Mouse (Mus musculus): ENCODE measurements around the gene F3.

Gene F3

DNA sequence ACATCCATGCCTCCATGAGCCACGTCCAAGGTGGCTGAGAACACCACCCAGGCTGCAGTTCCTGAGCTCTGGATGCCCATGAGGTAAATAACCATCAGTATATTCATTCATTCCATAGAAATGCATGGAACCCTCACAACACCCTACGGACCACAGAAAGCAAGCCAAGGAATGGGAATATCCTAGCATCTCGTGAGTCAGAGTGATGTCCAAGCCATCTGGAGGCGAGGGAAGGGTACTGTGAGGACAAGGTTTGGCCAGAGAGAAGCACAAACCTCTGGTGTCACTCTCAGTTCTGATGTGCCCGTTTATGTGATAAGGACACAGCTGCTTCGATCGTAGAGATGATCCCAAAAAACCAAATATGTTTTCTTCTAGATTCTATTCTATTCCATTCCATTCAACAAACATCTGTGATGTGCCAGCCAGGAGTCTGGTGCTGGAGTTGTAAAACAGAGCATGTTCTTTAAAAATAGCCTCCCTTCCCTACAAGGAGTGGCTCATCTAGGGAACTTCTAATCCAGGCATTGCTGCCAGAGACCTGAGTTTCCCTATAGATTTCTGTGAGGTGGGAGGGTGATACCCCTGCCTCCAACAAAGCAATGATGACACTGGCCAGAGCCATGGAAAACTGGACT lies 12.3 kb upstream of the F3 start:
- DNase-seq, result no peak

DNA sequence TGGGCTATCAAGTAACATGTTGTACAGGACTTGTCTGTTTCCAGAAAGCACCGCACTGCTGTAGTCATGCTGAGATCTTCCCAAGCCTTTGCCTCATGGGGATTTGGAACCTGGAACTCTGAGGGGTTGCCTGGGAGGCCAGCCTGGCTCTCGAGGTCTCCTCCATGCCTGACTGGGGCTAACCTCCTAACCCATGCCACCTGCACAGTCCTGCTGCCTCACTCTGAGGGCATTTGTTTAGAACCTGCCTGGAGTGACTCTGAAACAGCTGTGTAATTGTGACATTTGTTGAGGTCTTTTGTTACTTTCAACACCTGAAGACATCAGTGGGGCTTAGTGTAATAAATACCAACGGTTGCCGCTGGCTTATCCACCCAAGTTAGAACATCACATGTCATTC lies 11.1 kb upstream of the F3 start:
- no peak for DNase-seq

DNA sequence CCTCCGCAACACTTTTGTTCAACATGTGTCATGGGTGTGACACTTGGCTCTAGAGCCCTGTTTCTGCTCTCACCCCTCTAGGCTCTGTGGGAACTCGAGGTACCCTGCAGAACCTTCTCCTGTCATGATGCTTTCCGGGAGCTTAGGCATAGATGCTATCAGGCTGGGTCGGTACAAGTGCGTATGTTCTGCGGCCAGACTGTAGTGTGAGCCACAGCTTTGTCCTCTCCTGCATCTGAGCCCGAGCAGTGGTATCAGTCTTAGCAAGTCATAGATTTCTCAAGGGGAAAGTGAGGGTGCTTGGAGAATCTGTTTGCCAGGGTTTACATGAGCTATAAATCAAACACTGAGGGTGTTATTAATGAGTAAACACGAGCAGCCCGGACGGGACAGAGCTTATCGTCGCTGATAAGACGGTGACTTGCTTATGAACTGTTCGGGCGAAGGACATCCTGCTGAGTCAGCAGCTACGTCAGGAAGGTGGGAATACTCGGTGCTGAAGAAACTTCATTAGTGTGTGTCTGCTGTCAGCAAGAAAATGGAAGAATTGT lies 10.1 kb upstream of the F3 start:
- peak in 1 of 2 experiments; percentile 13 for DNase-seq

DNA sequence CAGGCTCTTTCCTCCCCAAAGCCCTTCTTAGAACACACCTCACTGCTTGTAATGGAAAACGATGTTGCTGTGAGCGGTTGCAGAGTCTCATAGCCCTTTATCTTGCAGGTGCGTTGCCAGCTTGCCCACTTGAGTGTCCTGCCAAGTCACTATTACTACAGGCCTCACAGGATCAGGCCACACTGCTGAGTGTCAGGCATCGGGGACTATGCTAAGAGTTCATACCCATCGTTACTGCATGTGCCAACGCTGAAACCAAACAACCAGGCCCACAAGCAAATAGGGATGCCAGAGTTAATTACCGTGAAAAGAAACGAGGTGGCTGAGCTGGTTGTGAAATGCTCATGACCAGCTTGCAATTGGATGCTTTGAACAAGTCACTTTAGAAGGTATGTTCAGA lies 9.5 kb upstream of the F3 start:
- no peak for DNase-seq

DNA sequence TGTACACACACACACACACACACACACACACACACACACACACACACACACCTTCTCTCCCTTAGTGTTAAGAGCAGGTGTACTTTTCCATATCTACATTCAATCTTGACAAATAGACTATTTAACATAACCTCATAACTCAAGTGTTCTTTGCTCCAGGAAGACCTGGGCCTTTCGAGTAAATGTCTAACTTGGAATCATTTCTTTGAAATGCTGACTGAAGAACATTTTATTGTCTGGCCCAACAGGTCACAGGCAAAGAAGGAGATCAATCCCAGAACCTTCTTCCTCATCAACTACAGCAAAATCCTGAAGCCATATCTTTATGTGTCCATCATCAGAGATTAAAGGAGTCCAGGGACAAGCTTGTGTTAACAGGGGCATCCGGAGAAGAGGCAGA lies 8.9 kb upstream of the F3 start:
- no peak for DNase-seq

DNA sequence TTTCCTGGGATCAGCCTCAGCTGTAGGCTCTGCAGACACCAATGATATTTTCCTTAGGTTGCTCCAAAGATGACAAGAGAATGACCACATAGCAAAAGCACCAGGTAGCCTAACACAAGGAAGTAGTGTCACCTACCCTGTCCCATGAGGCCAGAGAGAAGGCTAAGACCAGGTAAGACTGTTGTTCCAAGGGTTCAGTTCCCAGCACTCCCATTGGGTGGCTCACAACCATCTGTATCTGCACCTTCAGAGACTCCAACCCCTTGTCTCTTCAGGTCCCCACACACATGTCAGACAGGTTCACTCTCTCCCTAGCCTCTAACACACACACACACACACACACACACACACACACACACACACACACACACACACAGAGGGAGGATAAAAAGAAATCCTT lies 8.0 kb upstream of the F3 start:
- DNase-seq, result no peak

DNA sequence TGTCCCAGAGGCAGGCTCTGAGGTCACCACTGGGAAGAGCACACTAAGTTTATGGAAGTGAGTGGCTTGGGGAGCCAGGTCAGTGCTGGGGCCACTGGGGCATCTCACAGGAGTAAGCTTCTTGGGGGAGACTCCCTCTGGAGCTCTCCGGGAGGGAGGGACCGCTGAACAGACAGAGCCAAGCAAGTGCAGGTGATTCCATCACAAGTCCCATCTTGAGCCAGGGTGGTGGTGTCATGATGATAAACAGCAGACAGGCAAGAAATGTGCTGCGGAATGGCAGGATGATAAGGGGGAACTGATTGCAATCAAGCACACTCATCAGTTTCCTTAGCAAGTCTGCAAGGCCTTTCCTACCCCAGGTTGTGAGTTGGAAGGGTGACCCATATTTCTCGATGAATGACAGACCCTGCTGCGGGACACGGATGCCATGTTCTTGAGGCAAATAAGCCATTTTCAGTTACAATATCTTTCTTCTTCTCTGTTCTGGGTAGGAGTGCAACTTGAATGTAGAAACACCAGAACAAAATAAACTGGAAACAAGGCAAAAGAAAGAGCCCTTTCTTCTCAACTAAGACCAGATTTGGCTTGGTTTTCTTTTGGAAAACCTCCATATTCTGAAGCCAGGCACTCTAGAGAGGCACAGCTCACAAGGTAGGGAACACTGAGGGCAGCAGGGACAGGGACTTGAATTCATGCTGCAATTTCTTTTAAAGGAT lies 7.4 kb upstream of the F3 start:
- DNase-seq, result no peak

DNA sequence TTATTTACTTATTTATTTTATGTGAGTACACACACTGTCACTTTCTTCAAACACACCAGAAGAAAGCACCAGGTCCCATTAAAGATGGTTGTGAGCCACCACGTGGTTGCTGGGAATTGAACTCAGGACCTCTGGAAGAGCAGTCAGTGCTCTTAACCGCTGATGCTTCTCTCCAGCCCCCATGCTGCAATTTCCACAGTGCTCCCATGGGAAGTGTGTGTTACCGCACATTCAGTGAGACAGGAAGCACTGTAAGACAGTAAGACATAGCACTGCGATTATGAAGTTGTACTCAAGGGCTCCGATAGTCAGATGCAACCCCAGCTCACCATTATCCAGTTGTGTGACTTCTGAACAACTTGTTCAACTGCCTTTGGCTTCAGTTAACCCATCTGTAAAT lies 6.9 kb upstream of the F3 start:
- no peak for DNase-seq

DNA sequence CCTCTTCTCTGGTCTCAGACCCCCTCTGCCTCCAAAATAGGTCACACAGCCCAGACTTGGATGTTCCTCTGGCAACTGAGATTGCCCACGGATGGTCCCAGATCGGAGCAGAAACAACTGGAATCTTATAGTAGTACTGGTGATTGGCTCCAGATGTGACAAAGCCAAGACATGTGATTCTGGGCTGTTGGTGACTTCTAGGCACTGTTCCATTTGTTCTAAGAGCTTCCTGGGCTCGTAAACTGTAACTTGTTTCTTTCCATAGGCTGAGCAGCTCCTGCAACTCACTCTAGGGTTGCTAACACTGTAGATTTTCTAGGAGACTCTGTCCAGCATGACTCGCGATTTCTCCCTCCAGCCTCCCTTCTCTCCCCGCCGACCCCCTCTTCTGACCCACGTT lies 4.7 kb upstream of the F3 start:
- DNase-seq, result no peak

DNA sequence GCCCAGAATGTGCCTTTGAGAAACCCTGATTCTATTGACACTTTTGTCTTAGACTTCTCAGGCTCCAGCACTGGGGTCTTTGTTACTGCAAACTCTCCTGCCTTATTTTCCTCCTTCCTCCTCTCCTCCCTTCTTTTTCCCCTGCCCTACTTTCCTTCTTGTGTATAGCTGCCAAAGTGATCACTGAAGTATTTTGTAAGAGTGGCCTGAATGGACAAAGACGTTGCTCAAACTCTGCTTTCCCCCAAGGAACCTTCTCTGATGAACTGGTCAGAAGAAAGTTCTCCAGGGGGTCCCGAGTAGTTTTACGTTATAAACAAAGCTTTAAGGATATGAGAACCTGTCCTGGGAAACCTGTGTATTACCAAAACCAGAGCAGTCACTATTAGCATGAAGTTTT lies 3.6 kb upstream of the F3 start:
- no peak for DNase-seq

DNA sequence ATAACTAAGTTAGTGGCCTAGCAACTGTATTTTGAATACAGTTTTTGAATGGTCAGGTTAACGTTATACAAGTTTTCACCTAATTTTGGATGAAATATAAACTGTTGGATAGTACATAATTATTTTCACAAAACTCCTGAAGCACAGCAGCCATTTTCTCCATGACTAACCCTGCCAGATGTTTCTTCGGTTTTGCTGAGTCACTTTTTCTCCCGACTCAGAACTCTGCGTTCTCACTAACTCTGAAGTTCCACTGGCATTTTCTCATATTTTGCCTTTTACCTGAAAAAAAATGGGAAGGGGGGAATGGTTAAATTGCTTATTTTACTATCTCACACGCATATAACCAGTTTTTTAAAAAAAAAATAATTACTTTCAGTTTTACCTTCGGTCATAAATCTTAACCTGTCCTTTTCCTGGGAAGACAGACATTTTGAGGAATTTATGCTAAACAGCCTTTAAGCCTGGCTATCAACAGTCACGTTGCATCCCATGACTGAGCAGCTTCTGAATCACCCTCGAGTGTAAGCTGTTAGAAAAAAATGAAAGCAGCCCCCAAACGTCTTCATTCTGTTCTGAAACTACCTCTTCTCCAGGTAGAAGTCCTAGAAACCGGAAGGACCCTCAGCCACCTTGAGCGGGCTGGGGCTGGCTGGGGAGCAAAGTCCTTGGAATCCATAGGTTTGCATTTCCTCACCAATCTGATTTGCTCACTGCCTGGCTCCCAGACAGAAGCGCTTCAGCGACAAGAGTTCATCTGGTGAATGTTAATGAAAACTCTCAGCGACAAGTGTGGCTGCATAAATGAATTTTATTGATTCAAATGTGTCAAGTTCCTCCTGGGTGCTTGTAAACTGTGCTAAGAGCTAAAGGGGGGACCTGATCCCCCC lies 2.3 kb upstream of the F3 start:
- no peak for DNase-seq

DNA sequence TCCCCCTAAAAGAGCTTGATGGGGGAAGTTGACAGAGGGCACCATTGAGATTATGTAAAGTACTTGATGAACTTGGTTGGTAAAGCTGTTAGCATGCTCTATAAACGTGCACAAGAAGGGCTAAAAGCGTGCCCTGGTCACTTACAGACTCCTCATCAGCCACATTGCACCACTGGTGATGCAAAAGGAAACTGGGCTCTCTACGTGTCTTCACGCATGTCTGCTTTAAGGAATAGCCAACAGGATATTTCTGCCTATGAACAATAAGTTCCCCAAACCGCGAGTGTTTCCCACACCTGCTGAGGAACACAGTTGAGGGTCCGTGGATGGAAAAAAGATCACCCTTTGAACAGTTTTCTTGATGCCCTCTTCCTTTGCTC lies 1.7 kb upstream of the F3 start:
- DNase-seq, result no peak

DNA sequence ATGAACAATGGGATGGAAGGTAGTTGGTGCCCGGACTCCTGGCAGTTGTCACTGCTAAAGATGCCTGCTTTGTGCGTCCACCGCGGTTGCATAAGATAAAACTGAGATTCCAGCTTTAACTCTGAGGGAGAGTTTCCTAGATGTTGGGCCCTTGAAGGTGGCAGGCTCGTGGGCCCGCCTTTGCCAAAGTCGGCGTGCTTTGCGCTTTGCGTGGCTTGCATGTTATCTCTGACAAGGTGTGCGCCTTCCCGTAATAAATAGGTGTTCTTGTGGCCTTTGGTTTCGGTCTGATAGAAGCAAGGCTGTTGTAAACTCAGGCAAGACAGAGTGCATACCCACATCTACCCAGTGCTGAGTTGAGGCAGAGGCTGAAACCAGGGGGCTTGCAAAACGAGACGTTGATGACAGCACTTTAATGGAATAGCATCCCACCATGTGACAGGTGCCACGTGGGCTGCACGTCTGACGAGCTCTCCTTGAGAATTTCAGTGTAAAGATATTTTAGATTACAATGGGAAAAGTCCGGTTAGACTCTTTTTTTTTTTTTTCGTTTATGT lies 709 bp downstream of the F3 start:
- peak in 1 of 2 experiments; percentile 13 for DNase-seq

DNA sequence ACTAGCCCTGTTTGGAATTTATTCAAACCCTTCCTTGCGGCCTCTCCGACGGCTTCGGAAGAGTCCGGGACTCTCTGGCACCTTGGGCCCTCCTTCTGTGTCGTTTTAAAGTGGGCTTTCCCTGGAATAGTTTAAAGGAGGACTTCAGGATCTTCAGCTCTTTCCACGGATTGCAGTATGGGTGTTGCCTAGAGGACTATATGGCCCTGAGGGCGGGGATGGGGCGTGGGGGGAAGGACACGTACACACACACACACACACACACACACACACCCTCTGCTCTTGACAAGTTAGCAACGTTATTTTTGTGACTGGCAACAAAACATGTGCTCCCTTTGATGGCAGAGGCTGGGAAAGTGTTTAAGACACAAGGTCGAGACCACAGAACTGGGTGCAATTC lies 1.2 kb downstream of the F3 start:
- no peak for DNase-seq

DNA sequence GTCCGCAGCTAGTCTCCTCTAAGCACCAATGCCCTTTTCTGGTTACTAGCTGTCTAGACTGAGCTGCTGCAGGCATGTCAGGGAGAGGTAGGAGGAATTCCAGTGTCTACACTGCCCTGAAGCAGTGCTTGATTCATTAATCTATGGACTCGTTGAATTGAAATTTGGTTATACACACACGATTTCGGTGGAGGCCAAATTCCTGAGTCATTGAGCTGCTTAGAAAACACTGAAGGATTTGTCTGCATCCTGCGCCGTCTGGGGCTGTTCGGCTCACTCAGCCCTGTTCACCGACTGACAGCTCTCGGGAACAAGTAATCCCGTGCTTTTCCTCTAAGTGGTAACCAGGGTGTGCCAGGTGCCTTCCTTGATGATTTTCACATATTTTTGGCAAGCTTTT lies 2.3 kb downstream of the F3 start:
- DNase-seq, result no peak

DNA sequence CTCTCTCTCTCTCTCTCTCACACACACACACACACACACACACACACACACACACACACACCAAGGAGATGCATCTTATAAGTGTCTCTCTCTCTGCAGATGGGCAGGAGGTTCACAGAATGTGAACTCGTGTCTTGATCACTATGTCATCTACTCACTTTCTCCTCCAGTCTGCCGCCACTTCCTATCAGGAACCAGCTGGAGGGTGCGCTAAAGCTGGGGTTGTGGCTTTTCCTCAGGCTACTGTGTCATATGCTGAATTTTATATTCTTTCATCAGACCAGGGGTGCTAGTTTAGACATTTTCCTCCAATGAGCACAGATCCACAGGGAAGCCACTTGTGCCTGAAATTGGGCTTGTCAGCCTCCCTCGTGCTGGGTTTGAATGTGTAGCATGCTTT lies 6.3 kb downstream of the F3 start:
- no peak for DNase-seq

DNA sequence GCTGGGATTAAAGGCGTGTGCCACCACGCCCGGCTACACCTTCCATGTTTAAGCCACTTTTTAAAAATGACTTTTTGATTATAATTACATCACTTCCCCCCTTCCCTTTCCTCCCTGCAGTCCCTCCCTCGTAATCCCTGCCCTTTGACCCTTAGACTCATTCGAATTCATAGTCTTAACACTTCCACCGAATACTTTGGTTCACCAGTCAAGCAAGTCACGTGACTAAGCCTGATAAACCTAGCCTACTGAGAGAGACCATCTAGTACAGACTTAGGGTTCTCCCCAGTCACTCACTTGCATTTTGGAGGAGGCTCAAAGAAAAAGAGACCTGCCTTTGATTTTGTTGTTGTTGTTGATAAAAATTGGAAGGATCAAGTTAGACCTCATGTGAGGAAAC lies 12.2 kb downstream of the F3 start:
- no peak for DNase-seq

DNA sequence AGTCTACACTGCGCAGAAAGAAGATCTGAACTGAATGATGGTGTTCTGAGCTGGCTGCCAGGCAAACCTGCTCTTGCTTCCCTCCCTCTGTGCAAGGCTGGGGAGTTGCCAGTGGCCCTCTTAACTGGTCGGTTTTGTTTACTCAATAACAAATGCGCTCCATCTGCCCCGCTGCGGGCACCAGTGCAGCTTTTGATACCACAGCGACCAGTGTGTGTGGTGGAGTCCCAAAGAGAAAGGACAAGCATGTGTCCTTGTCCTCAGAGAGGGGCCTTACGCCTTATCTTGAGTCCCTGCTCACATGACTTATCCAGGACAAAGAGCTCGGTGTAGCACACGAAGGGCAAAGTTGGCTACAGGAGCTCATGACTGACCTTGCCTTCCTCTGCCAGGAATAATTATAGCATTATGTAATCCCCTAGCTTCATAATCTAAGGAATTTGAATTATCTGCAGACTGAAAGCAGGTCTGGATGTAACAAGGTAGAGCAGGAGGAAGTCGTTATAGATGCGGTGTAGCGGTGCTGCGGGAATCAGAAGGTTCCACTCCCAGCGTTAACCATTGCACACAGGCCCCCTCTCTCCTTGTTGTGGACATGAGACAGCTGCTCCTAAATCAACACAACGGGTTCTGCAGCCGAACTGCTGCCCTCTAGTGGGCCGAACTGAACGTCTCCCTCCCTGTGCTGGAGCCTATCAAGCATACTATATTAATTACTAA lies 12.8 kb downstream of the F3 start:
- DNase-seq, result peak; percentile 82 to 84

DNA sequence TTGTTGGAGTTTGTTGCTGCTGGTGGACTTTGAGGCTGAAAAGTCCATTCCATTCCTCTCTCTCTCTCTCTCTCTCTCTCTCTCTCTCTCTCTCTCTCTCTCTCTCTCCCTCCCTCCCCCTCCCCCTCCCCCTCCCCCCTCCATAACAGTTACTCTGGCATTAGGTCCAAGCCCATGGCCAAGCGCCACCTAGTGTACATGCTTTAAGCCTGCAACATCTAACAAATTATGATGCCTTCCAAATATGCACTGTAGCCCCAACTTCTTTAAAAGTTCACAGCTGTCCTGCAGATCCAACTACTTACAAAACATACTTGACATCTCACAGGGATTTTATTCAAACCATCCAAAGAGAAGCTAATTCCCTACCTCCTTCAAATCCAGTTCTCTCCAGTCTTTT lies 14.1 kb downstream of the F3 start:
- DNase-seq, result peak in 1 of 2 experiments; percentile 45

DNA sequence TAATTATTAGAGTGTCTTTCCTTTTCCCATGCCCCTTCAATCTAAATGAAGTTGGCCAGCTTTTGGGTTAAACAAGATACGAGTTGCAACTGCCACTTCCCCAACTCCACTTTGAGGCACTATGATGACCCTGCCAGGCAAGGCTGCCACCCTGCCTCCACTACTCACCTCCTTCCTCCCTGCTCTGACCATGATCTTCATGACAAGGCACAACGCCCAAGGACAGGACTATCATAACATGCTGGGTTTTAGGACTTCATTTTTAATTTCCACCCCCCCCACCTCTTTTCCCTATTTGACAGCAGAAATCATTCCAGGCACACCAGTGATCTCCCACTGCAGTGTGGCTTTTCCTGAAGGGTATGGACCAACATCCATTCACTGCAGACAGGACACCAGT lies 14.6 kb downstream of the F3 start:
- DNase-seq, result no peak

DNA sequence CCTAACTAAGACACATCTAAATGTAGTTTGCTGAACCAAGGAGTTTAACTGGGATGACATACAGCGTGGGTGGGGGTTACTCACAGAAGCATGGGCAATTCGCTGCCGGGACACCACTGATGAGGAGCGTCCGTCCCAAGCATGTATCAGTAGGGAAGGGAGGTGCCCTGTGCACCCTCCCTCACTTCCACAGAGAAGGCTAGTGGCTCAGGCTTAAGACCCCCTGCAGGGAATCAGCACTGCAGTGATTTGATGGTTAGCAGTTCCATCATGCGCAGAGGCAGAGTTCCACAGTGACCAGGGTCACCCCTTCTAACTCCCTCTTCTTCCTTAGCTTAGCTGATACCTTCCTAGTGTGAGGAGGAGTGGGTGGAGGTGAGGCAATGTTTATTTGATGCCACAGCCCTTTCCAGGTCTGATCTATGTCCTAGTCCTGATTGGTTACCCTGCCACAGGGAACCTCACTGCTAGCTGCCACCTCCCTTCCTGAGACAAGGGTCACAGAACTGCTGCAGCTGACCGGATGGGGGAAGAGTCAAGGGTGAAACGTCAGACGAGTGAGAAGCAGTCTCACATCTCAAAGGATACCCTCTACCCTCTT lies 15.5 kb downstream of the F3 start:
- DNase-seq, result no peak

DNA sequence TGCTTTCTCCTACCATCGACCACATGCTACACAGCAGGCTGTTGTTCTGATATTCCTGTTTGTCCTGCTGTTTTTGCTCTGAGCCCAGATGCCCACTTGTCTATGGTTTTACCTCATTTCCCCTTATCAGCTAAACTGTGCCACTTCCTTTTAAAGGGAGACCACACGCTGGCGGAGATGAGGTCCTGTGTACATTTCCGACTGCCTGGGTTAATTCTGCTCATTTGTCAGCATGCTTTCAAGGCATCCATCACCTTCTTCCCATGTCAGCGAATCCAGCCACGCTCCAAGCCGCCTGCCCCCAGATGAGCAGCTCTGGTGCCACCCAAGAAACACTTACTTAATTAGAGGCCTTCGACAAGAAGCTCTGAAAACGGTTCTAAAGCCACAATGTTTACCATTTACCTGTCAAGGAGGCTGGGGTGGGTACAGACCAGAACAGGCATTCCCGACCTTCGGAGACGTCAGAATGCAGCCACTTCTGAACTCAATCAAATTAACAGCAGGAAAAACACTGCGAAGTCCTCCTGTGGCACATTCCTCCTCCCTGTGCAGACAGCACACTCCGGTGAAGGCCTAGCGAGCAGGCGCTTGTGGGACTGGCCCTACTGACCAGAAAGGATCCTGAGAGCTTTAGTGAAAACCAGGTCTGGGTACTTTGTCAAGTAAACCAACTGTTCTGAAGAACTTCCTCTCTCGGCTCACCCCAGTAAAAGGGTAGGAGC lies 16.3 kb downstream of the F3 start:
- peak in 1 of 2 experiments; percentile 16 for DNase-seq

Measured in lung, postnatal 4 days (tissue).